Mouse (Mus musculus) Muller cell, postnatal 12 days (primary cell): Measurements from ENCODE around the gene Rnf180.
"Not testable (repeated sequence)": the region's sequence is repeated elsewhere in the genome, so short reads cannot be mapped to it uniquely, and the experiment has no call there.

Experiments used
- DNase-seq: peaks from one replicate; pipeline ENCODE4 v3.0.0-alpha.2; 2015; ENCODE audit errors: inconsistent ontology term

Gene Rnf180

GRCm38 (mm10) chr13:105294715-105295114, at the start of gene Rnf180:
TSS of gene Rnf180 (minus strand) at chr13:105294815.
- no peak for DNase-seq

- no peak for DNase-seq
Observed at GRCm38 (mm10) chr13:105331199-105331968, 36.8 kb upstream of the Rnf180 start.

GRCm38 (mm10) chr13:105326946-105327345, 32.3 kb upstream of the Rnf180 start:
- no peak for DNase-seq

GRCm38 (mm10) chr13:105316926-105317325, 22.3 kb upstream of the Rnf180 start:
- DNase-seq = no peak

GRCm38 (mm10) chr13:105316009-105316408, 21.4 kb upstream of the Rnf180 start:
- DNase-seq = no peak

- DNase-seq = no peak
Observed at GRCm38 (mm10) chr13:105312763-105313162, 18.1 kb upstream of the Rnf180 start.

- not testable (repeated sequence) for DNase-seq
Observed at GRCm38 (mm10) chr13:105310562-105310961, 15.9 kb upstream of the Rnf180 start.

- no peak for DNase-seq
Observed at GRCm38 (mm10) chr13:105305513-105305912, 10.9 kb upstream of the Rnf180 start.

GRCm38 (mm10) chr13:105304054-105304453, 9.4 kb upstream of the Rnf180 start:
- no peak for DNase-seq

GRCm38 (mm10) chr13:105300009-105300346, 5.4 kb upstream of the Rnf180 start:
- DNase-seq = no peak

- no peak for DNase-seq
Observed at GRCm38 (mm10) chr13:105299162-105300008, 4.8 kb upstream of the Rnf180 start.

GRCm38 (mm10) chr13:105293781-105294667, 591 bp downstream of the Rnf180 start:
- peak; percentile 56 for DNase-seq

- DNase-seq = peak; percentile 59
Observed at GRCm38 (mm10) chr13:105291816-105292215, 2.8 kb downstream of the Rnf180 start.

GRCm38 (mm10) chr13:105290594-105290993, 4.0 kb downstream of the Rnf180 start:
- no peak for DNase-seq

GRCm38 (mm10) chr13:105290021-105290420, 4.6 kb downstream of the Rnf180 start:
- DNase-seq = no peak

GRCm38 (mm10) chr13:105279397-105280018, 15.1 kb downstream of the Rnf180 start:
- DNase-seq = no peak

- no peak for DNase-seq
Observed at GRCm38 (mm10) chr13:105270394-105271094, 24.1 kb downstream of the Rnf180 start.

GRCm38 (mm10) chr13:105267464-105267863, 27.2 kb downstream of the Rnf180 start:
- DNase-seq = no peak

- peak; percentile 37 for DNase-seq
Observed at GRCm38 (mm10) chr13:105266746-105267145, 27.9 kb downstream of the Rnf180 start.

GRCm38 (mm10) chr13:105256757-105257433, 37.7 kb downstream of the Rnf180 start:
- DNase-seq = no peak
